Mouse (Mus musculus) midbrain, embryonic 15.5 days (tissue): ENCODE measurements around the gene Mob3a. TPM values are rescaled to one million over a fixed set of nuclear protein-coding genes. Genes with fewer than 3 reads are reported as not detected.

Experiments used
- ATAC-seq: fragments of 200-750 bp; cut with Nextera tagmentation; replicated peaks from 2 replicates; pipeline ENCODE4 v1.8.0; 2017; ENCODE audit warnings: moderate TSS enrichment
- H3K27ac ChIP-seq: fragments of 300-500 bp; sonication (generic); 2 replicates; pipeline ENCODE4 v1.5.1; 2015; ENCODE audit warnings: mild to moderate bottlenecking, inconsistent platforms
- H3K27me3 ChIP-seq: fragments of 300-500 bp; sonication (generic); replicated peaks from 2 replicates; pipeline ENCODE4 v1.6.1; 2015; ENCODE audit warnings: inconsistent platforms
- H3K36me3 ChIP-seq: fragments of 300-500 bp; sonication (generic); replicated peaks from 2 replicates; pipeline ENCODE4 v1.6.1; 2015; ENCODE audit warnings: inconsistent platforms
- H3K4me1 ChIP-seq: fragments of 300-500 bp; sonication (generic); 2 replicates; pipeline ENCODE4 v1.6.1; 2015; ENCODE audit warnings: inconsistent platforms
- H3K4me2 ChIP-seq: fragments of 300-500 bp; sonication (generic); 2 replicates; pipeline ENCODE4 v1.6.1; 2015; ENCODE audit warnings: inconsistent platforms, mild to moderate bottlenecking, moderate library complexity
- H3K4me3 ChIP-seq: fragments of 300-500 bp; sonication (generic); 2 replicates; pipeline ENCODE4 v1.5.1; 2015; ENCODE audit warnings: mild to moderate bottlenecking, inconsistent platforms
- H3K9ac ChIP-seq: fragments of 300-500 bp; sonication (generic); 2 replicates; pipeline ENCODE4 v1.6.1; 2015; ENCODE audit warnings: mild to moderate bottlenecking, inconsistent platforms
- H3K9me3 ChIP-seq: fragments of 300-500 bp; sonication (generic); 2 replicates; pipeline ENCODE4 v1.6.1; 2016; ENCODE audit warnings: inconsistent platforms
- WGBS: fragments of 180-500 bp; shearing (Covaris S2); methylation state at CpG from one replicate; pipeline ENCODE4 v1.1.7; 2015; ENCODE audit warnings: mixed read lengths; 5-methylcytosine and 5-hydroxymethylcytosine counted together
- polyA plus RNA-seq: library from polyadenylated mRNA; unstranded; fragments of >200 nt; fragmentation: Nextera tagmentation; extraction: Ambion mirVana; gene quantifications from 2 replicates; pipeline ENCODE4 v1.2.1, GENCODE M21; 2015

Mob3a gene
- polyA plus RNA-seq, 1 experiment from 2014 or later, result 63.4 TPM

- H3K27ac ChIP-seq, result no peak overlapping the region
- no peaks in the 10 kb centered on the region for H3K9me3 ChIP-seq
- no peaks in the 10 kb centered on the region for H3K4me1 ChIP-seq
- no peak overlapping the region for H3K9ac ChIP-seq
- no peak for ATAC-seq
- H3K4me2 ChIP-seq, result no peak overlapping the region
- H3K36me3 ChIP-seq, result peaks cover 29% of the 10 kb centered on the region
- H3K4me3 ChIP-seq, result no peak overlapping the region
- WGBS, result 20% methylated on average over 10 of the region's 10 CpGs
- no peaks in the 10 kb centered on the region for H3K27me3 ChIP-seq
Observed at GRCm38 (mm10) chr10:80665016-80665380, 36.8 kb downstream of the Mob3a start.

GRCm38 (mm10) chr10:80664197-80665015, 37.4 kb downstream of the Mob3a start:
- Histone ChIP-seq H3K9ac (no peak overlapping the region), H3K36me3 (peaks cover 28% of the 10 kb centered on the region), H3K27me3 (no peaks in the 10 kb centered on the region), H3K27ac (no peak overlapping the region), H3K4me2 (no peak overlapping the region), H3K9me3 (no peaks in the 10 kb centered on the region), H3K4me3 (no peak overlapping the region), H3K4me1 (no peaks in the 10 kb centered on the region)
- 44% methylated on average over 16 of the region's 16 CpGs for WGBS
- ATAC-seq, result no peak

- WGBS, result 70% methylated on average over 5 of the region's 5 CpGs
Observed at GRCm38 (mm10) chr10:80663485-80664196, 38.1 kb downstream of the Mob3a start.

GRCm38 (mm10) chr10:80661149-80661548, 40.6 kb downstream of the Mob3a start:
- ATAC-seq, result no peak
- 32% methylated on average over 5 of the region's 5 CpGs for WGBS

More at GRCm38 (mm10) chr10:80663485-80664196, 38.1 kb downstream of the Mob3a start:
- ATAC-seq, result no peak
- H3K4me3 ChIP-seq, result no peak overlapping the region
- no peak overlapping the region for H3K4me2 ChIP-seq
- peaks cover 25% of the 10 kb centered on the region for H3K36me3 ChIP-seq
- no peaks in the 10 kb centered on the region for H3K9me3 ChIP-seq
- H3K9ac ChIP-seq, result no peak overlapping the region
- H3K27me3 ChIP-seq, result no peaks in the 10 kb centered on the region
- no peak overlapping the region for H3K27ac ChIP-seq
- H3K4me1 ChIP-seq, result peaks cover 5% of the 10 kb centered on the region

GRCm38 (mm10) chr10:80659213-80659612, 42.6 kb downstream of the Mob3a start:
- Histone ChIP-seq H3K9me3 (no peaks in the 10 kb centered on the region), H3K36me3 (no peaks in the 10 kb centered on the region), H3K4me3 (no peak overlapping the region; the same call in 1 of the 2 replicates), H3K27ac (no peak overlapping the region), H3K4me1 (peaks cover 27% of the 10 kb centered on the region), H3K27me3 (no peaks in the 10 kb centered on the region), H3K4me2 (0 out of 2 replicates have a peak overlapping the region, but pooled peaks have one; percentile 20), H3K9ac (no peak overlapping the region)
- ATAC-seq, result no peak
- 11% methylated on average over 10 of the region's 10 CpGs for WGBS

More at GRCm38 (mm10) chr10:80661149-80661548, 40.6 kb downstream of the Mob3a start:
- no peaks in the 10 kb centered on the region for H3K27me3 ChIP-seq
- peaks cover 3% of the 10 kb centered on the region for H3K36me3 ChIP-seq
- H3K4me3 ChIP-seq, result no peak overlapping the region
- H3K9ac ChIP-seq, result no peak overlapping the region
- H3K4me2 ChIP-seq, result no peak overlapping the region
- H3K9me3 ChIP-seq, result no peaks in the 10 kb centered on the region
- no peak overlapping the region for H3K27ac ChIP-seq
- H3K4me1 ChIP-seq, result peaks cover 12% of the 10 kb centered on the region

- H3K4me2 ChIP-seq, result no peak overlapping the region
- 62% methylated on average over 4 of the region's 4 CpGs for WGBS
- H3K36me3 ChIP-seq, result no peaks in the 10 kb centered on the region
- no peak overlapping the region for H3K9ac ChIP-seq
- H3K9me3 ChIP-seq, result no peaks in the 10 kb centered on the region
- H3K27me3 ChIP-seq, result no peaks in the 10 kb centered on the region
- no peak for ATAC-seq
- peaks cover 30% of the 10 kb centered on the region for H3K4me1 ChIP-seq
- H3K4me3 ChIP-seq, result no peak overlapping the region
- no peak overlapping the region for H3K27ac ChIP-seq
Observed at GRCm38 (mm10) chr10:80658841-80659202, 43.0 kb downstream of the Mob3a start.

- H3K9ac ChIP-seq, result no peak overlapping the region
- no peaks in the 10 kb centered on the region for H3K27me3 ChIP-seq
- no peak for ATAC-seq
- 86% methylated on average over 14 of the region's 14 CpGs for WGBS
- no peak overlapping the region for H3K4me3 ChIP-seq
- H3K4me2 ChIP-seq, result no peak overlapping the region
- H3K4me1 ChIP-seq, result peaks cover 35% of the 10 kb centered on the region
- H3K9me3 ChIP-seq, result no peaks in the 10 kb centered on the region
- H3K27ac ChIP-seq, result no peak overlapping the region
- no peaks in the 10 kb centered on the region for H3K36me3 ChIP-seq
Observed at GRCm38 (mm10) chr10:80658194-80658840, 43.5 kb downstream of the Mob3a start.

GRCm38 (mm10) chr10:80656863-80657623, 44.7 kb downstream of the Mob3a start, which contains the start of gene Btbd2:
TSS of gene Btbd2 (minus strand) at chr10:80657071.
- Histone ChIP-seq H3K9me3 (no peaks in the 10 kb centered on the region), H3K4me3 (peak within 1 kb of the TSS; percentile 87), H3K9ac (peak within 1 kb of the TSS; percentile 94), H3K4me1 (peaks cover 36% of the 10 kb centered on the region), H3K27me3 (no peaks in the 10 kb centered on the region), H3K36me3 (no peaks in the 10 kb centered on the region), H3K27ac (peak within 1 kb of the TSS; percentile 92), H3K4me2 (peak within 1 kb of the TSS; percentile 77)
- ATAC-seq, result peak; percentile 62; the same call in 1 of the 2 replicates
- 23% methylated on average over 15 of the region's 15 CpGs for WGBS

- H3K4me3 ChIP-seq, result peak overlapping the region; percentile 87
- H3K4me1 ChIP-seq, result peaks cover 36% of the 10 kb centered on the region
- peak; percentile 87 for ATAC-seq
- H3K27ac ChIP-seq, result peak overlapping the region; percentile 92
- no peaks in the 10 kb centered on the region for H3K27me3 ChIP-seq
- WGBS, result under 1% methylated on average over 66 of the region's 72 CpGs
- peak overlapping the region; percentile 77 for H3K4me2 ChIP-seq
- H3K9me3 ChIP-seq, result no peaks in the 10 kb centered on the region
- H3K36me3 ChIP-seq, result no peaks in the 10 kb centered on the region
- H3K9ac ChIP-seq, result peak overlapping the region; percentile 94
Observed at GRCm38 (mm10) chr10:80656130-80656862, 45.5 kb downstream of the Mob3a start.

GRCm38 (mm10) chr10:80655406-80656129, 46.2 kb downstream of the Mob3a start:
- Histone ChIP-seq H3K4me2 (peak overlapping the region; percentile 77), H3K9me3 (no peaks in the 10 kb centered on the region), H3K9ac (peak overlapping the region; percentile 94), H3K27ac (peak overlapping the region; percentile 92), H3K27me3 (no peaks in the 10 kb centered on the region), H3K4me1 (peaks cover 36% of the 10 kb centered on the region), H3K4me3 (peak overlapping the region; percentile 87), H3K36me3 (no peaks in the 10 kb centered on the region)
- WGBS, result 3% methylated on average over 12 of the region's 12 CpGs
- peak; percentile 78 for ATAC-seq

GRCm38 (mm10) chr10:80654866-80655265, 46.9 kb downstream of the Mob3a start:
- Histone ChIP-seq H3K27ac (no peak overlapping the region), H3K4me2 (peak overlapping the region; percentile 77), H3K4me3 (peak overlapping the region; percentile 87), H3K36me3 (no peaks in the 10 kb centered on the region), H3K4me1 (peaks cover 36% of the 10 kb centered on the region), H3K9me3 (no peaks in the 10 kb centered on the region), H3K9ac (no peak overlapping the region), H3K27me3 (no peaks in the 10 kb centered on the region)
- ATAC-seq, result no peak
- WGBS, result 84% methylated on average over 6 of the region's 6 CpGs
